Mouse (Mus musculus) frontal cortex, postnatal 14 days (tissue): ENCODE data around the gene Vmn2r100.

Experiments used
- DNase-seq, 2 experiments: peaks; one replicate each; pipeline ENCODE4 v3.0.0; 2022; ENCODE audit warnings: low spot score in 2 of 2

Gene Vmn2r100

GRCm38 (mm10) chr17:19504432-19504831 lies at the start of gene Vmn2r100:
TSS of gene Vmn2r100 (plus strand) at chr17:19504732.
- no peak for DNase-seq

GRCm38 (mm10) chr17:19482866-19483265 lies 21.7 kb upstream of the Vmn2r100 start:
- DNase-seq, result no peak

GRCm38 (mm10) chr17:19576927-19577326 lies 72.4 kb downstream of the Vmn2r100 start, which contains the start of gene Vmn2r101:
TSS of gene Vmn2r101 (plus strand) at chr17:19577227.
- DNase-seq, result no peak
